Mouse (Mus musculus) heart, embryonic 14.5 days (tissue): ENCODE measurements around the gene Ptgfr. TPM values are rescaled to one million over a fixed set of nuclear protein-coding genes. Genes with fewer than 3 reads are reported as not detected.

Source experiments
- ATAC-seq: fragments of 200-750 bp; cut with Nextera tagmentation; 2 replicates; pipeline ENCODE4 v1.8.0; 2017; ENCODE audit warnings: low read depth, moderate TSS enrichment; ENCODE audit not compliant: insufficient number of reproducible peaks, insufficient read depth, low FRiP score
- H3K27ac ChIP-seq, 2 experiments: fragments of 200-500 bp in 1 of 2; fragments of 300-500 bp in 1 of 2; sonication (generic) in 1 of 2; replicated peaks in 1 of 2; 2 replicates each; pipeline ENCODE4 v1.5.1; 2012 to 2014; ENCODE audit warnings: low read depth in 2 of 2, low read length in 2 of 2, control low read depth in 1 of 2, mild to moderate bottlenecking in 1 of 2, mixed read lengths in 1 of 2; ENCODE audit not compliant: control insufficient read depth in 1 of 2, insufficient read depth in 1 of 2
- H3K27me3 ChIP-seq: fragments of 300-500 bp; sonication (generic); 2 replicates; pipeline ENCODE4 v1.6.1; 2014; ENCODE audit warnings: mild to moderate bottlenecking, low read length, control low read depth; ENCODE audit not compliant: control insufficient read depth, insufficient read depth
- H3K36me3 ChIP-seq: fragments of 300-500 bp; sonication (generic); 2 replicates; pipeline ENCODE4 v1.6.1; 2014; ENCODE audit warnings: mild to moderate bottlenecking, control low read depth, low read length, mixed read lengths; ENCODE audit not compliant: control insufficient read depth, insufficient read depth
- H3K4me1 ChIP-seq, 2 experiments: fragments of 200-500 bp in 1 of 2; fragments of 300-500 bp in 1 of 2; sonication (generic) in 1 of 2; 2 replicates each; pipeline ENCODE4 v1.6.1; 2012 to 2014; ENCODE audit warnings: low read length in 2 of 2, control low read depth in 1 of 2, mixed read lengths in 1 of 2; ENCODE audit not compliant: control insufficient read depth in 2 of 2, insufficient read depth in 2 of 2
- H3K4me2 ChIP-seq: fragments of 300-500 bp; sonication (generic); 2 replicates; pipeline ENCODE4 v1.6.1; 2014; ENCODE audit warnings: mild to moderate bottlenecking, low read length
- H3K4me3 ChIP-seq, 2 experiments: fragments of 200-500 bp in 1 of 2; fragments of 300-500 bp in 1 of 2; sonication (generic) in 1 of 2; 2 replicates each; pipeline ENCODE4 v1.5.1; 2012 to 2014; ENCODE audit warnings: low read length in 2 of 2, mild to moderate bottlenecking in 2 of 2, control low read depth in 1 of 2, low read depth in 1 of 2, moderate library complexity in 1 of 2; ENCODE audit not compliant: control insufficient read depth in 1 of 2, insufficient read depth in 1 of 2
- H3K9ac ChIP-seq: fragments of 300-500 bp; sonication (generic); 2 replicates; pipeline ENCODE4 v1.6.1; 2014; ENCODE audit warnings: mild to moderate bottlenecking, low read length
- H3K9me3 ChIP-seq: fragments of 300-500 bp; sonication (generic); 2 replicates; pipeline ENCODE4 v1.6.1; 2016; ENCODE audit warnings: low read length, control low read depth; ENCODE audit not compliant: control insufficient read depth
- WGBS: fragments of 180-500 bp; shearing (Covaris S2); extraction: QIAGEN DNeasy Blood & Tissue Kit; methylation state at CpG from one replicate; pipeline ENCODE4 v1.1.7; 2014; 5-methylcytosine and 5-hydroxymethylcytosine counted together
- polyA plus RNA-seq: library from polyadenylated mRNA; unstranded; fragments of >200 nt; fragmentation: Nextera tagmentation; extraction: Ambion mirVana; gene quantifications from 2 replicates; pipeline ENCODE4 v1.2.1, GENCODE M21; 2014

The Ptgfr gene
- polyA plus RNA-seq, 1 experiment from 2014 or later, result 1.6 TPM

DNA sequence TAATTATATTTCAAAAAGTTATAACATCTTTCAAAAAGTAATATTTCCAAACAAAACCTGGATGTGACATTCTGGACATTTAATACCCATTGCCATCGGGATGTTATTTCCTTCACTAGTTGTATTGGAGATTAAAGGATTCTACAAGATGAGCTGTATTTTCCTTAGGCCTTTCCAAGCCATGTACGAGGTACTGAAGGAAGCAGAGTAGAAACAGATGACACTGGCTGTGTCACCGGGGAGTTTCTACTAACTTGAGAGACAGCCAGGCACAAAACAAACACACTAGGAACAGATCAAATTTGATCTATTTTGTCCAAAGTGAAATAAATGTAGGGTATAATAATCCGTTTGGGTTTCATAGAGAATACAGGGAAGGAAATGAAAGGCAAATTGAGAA, 17.6 kb downstream of the Ptgfr start:
- Histone ChIP-seq H3K9ac (no peak overlapping the region), H3K4me2 (no peak overlapping the region), H3K4me3 (no peak overlapping the region), H3K4me1 (no peaks in the 10 kb centered on the region), H3K27ac (no peak overlapping the region), H3K27me3 (no peaks in the 10 kb centered on the region), H3K36me3 (no peaks in the 10 kb centered on the region), H3K9me3 (no peaks in the 10 kb centered on the region)
- ATAC-seq, result no peak
- WGBS, result 77% methylated on average over 4 of the region's 4 CpGs

DNA sequence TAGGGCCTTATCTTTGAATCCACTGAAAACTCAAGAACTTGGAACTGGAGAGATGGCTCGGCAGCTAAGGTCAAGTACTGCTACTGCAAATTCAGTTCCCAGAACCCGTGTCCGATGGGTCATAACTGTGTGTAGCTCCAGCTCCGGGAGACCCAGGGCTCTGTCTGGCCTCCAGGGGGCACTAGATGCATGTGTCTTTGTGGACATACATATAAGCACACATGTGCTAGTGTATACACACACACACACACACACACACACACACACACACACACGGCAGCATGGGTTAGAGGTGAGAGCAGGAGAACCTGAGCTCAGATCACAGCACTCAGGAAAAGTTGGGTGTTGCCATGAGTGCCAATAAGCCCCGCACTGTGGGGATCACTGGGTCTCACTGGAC, 19.2 kb downstream of the Ptgfr start:
- 75% methylated on average over 6 of the region's 6 CpGs for WGBS

DNA sequence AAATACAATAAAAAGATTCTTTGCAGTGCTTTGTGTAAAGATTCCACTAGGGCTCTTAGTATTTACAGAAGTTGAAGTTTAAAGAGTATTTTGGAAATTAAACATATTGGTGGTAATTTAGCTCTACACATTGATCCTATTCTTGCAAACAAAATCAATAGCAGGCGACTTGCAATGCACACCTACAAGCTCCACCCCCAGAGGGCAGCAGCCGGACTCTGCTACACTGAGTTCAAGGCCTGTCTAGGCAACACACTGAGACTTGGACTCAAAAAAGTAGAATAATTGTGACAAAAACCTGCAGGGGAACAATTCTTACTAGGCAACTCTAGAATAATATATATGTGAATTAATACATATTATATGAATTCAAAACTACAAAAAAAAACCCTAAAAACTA, 28.8 kb downstream of the Ptgfr start:
- no peak for ATAC-seq
- Histone ChIP-seq H3K27me3 (no peaks in the 10 kb centered on the region), H3K4me1 (no peaks in the 10 kb centered on the region), H3K4me2 (no peak overlapping the region), H3K9ac (no peak overlapping the region), H3K9me3 (no peaks in the 10 kb centered on the region), H3K4me3 (no peak overlapping the region), H3K36me3 (no peaks in the 10 kb centered on the region), H3K27ac (no peak overlapping the region)
- 72% methylated on average over 2 of the region's 2 CpGs for WGBS

More for the DNA sequence above, 19.2 kb downstream of the Ptgfr start:
- H3K36me3 ChIP-seq, result no peaks in the 10 kb centered on the region
- ATAC-seq, result no peak
- no peak overlapping the region for H3K9ac ChIP-seq
- no peak overlapping the region for H3K27ac ChIP-seq
- no peak overlapping the region for H3K4me3 ChIP-seq
- H3K27me3 ChIP-seq, result no peaks in the 10 kb centered on the region
- no peaks in the 10 kb centered on the region for H3K9me3 ChIP-seq
- H3K4me2 ChIP-seq, result no peak overlapping the region
- H3K4me1 ChIP-seq, result no peaks in the 10 kb centered on the region

DNA sequence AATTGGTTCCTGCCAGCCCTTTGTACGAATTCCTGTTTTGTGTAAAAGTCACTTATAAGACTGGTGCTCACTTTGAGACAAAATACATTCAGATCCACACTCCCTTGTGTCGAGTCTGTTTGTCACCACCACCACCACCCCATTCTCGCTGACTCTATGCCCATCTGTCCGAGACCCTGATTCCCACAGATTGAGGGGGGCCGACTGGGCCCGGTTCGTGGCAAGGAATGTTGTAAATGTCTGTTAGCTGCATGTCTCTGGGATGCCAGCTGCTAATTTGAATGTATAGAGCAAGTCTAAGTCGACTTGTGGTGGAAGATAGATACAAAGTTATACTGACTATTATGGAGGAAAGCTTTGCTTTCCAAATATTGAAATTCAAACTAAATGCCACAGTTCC, 48.8 kb downstream of the Ptgfr start:
- H3K4me3 ChIP-seq, result no peak overlapping the region
- ATAC-seq, result no peak
- no peaks in the 10 kb centered on the region for H3K27me3 ChIP-seq
- no peak overlapping the region for H3K4me2 ChIP-seq
- no peak overlapping the region for H3K27ac ChIP-seq
- no peaks in the 10 kb centered on the region for H3K4me1 ChIP-seq
- WGBS, result 75% methylated on average over 8 of the region's 8 CpGs
- no peak overlapping the region for H3K9ac ChIP-seq
- no peaks in the 10 kb centered on the region for H3K36me3 ChIP-seq
- H3K9me3 ChIP-seq, result no peaks in the 10 kb centered on the region

DNA sequence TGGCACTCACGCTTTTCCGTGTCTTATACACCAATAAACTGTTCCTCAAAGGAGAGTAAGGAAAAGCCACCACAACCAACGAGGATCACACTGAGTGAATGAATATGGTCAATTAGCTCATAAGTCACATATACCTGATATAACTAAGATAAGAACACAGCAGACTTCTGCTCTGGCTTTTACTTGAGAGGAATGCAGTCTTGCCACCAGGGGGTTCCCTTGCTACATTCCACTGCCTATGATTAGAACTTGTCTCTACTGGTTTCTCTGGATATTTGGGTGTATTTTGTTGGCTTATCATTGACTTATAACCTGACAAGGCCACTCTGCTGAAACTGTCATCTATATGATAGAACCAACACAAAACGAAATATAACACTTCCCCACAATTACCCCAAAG, 62.3 kb downstream of the Ptgfr start:
- H3K27ac ChIP-seq, result no peak overlapping the region
- H3K4me2 ChIP-seq, result no peak overlapping the region
- no peaks in the 10 kb centered on the region for H3K4me1 ChIP-seq
- ATAC-seq, result no peak
- H3K9me3 ChIP-seq, result no peaks in the 10 kb centered on the region
- WGBS, result 60% methylated on average over 4 of the region's 4 CpGs
- no peak overlapping the region for H3K9ac ChIP-seq
- no peaks in the 10 kb centered on the region for H3K36me3 ChIP-seq
- H3K4me3 ChIP-seq, result no peak overlapping the region
- H3K27me3 ChIP-seq, result no peaks in the 10 kb centered on the region

DNA sequence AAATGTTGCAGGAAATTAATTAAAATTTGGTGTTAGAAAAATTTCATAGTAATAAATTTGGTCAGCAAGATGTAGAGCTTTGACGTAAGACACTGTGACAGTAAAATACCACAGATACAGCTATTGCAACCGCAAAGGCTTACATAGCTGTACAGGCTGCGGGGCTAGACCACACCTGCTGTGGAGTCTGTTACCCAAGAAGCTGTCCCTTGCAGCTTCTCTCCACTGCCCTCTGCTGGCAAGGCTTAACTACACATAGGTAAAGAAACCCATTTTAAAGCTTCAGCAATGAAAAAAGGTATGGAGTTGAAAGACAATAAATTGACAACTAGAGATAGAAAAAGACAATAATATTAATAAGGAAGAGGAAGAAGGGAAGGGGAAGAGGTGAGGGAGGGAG, 66.4 kb downstream of the Ptgfr start:
- WGBS, result 65% methylated on average over 3 of the region's 3 CpGs
- Histone ChIP-seq H3K4me1 (no peaks in the 10 kb centered on the region), H3K9me3 (no peaks in the 10 kb centered on the region), H3K4me2 (no peak overlapping the region), H3K4me3 (no peak overlapping the region), H3K27ac (no peak overlapping the region), H3K9ac (no peak overlapping the region), H3K36me3 (no peaks in the 10 kb centered on the region), H3K27me3 (no peaks in the 10 kb centered on the region)
- no peak for ATAC-seq

DNA sequence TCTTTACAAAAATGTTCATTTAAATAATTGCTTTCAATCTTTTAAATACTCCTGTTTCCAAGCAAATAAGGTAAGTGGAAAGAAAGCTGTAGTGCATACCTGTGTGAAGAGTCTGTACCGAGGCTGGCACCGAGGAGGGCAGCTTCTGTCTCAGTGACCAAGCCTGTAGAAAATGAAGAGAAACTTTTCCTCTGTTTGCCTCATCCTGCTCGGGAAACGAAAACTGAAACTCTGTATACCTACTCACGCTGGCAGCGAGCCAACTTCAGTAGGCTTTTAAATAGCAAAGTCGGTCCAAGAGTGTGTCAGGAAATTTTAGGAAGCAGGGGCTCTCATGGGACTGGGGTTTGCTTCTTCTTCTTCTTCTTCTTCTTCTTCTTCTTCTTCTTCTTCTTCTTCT, 87.7 kb downstream of the Ptgfr start, which contains the start of gene Ifi44:
TSS of gene Ifi44 (minus strand) at position 224 of the 400 bp plus-strand sequence.
- WGBS, result 44% methylated on average over 7 of the region's 7 CpGs
- no peak for ATAC-seq

DNA sequence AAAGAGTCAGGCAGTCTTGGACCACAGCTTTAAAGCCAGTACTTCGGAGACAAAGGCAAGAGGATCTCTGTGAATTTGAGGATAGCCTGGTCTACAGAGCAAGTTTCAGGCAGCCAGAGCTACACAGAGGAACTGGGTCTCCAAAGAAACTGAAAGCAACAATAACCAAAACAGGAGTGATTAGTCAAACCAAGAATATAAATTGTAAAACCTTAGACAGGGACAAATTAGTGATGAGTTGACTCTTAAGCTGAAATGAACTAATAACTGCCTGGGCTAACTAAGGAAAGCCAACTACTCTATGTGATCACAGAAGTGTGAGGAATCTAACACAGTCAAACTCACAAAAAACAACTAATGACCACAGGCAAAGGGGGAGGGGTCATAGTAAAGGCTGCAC, 88.9 kb downstream of the Ptgfr start:
- H3K27ac ChIP-seq, result no peak overlapping the region
- H3K4me1 ChIP-seq, result peaks cover 0 to 3% of the 10 kb centered on the region in 2 experiments; a peak in 1 of 4 replicates
- 77% methylated on average over 1 of the region's 1 CpGs for WGBS
- H3K27me3 ChIP-seq, result no peaks in the 10 kb centered on the region
- ATAC-seq, result no peak
- H3K4me3 ChIP-seq, result no peak overlapping the region
- H3K9me3 ChIP-seq, result no peaks in the 10 kb centered on the region
- no peak overlapping the region for H3K9ac ChIP-seq
- H3K4me2 ChIP-seq, result no peak overlapping the region
- no peaks in the 10 kb centered on the region for H3K36me3 ChIP-seq

More for the DNA sequence above, 87.7 kb downstream of the Ptgfr start, which contains the start of gene Ifi44:
- Histone ChIP-seq H3K27ac (no peak within 1 kb of the TSS), H3K9me3 (no peaks in the 10 kb centered on the region), H3K36me3 (no peaks in the 10 kb centered on the region), H3K4me1 (peaks cover 0 to 3% of the 10 kb centered on the region in 2 experiments; a peak in 1 of 4 replicates), H3K4me2 (peak within 1 kb of the TSS; percentile 36), H3K9ac (no peak within 1 kb of the TSS), H3K4me3 (no peak within 1 kb of the TSS; a peak in 1 of 4 replicates), H3K27me3 (no peaks in the 10 kb centered on the region)
